Mouse (Mus musculus): ENCODE results near the gene Lamp1. TPM values are rescaled to one million over a fixed set of nuclear protein-coding genes. Genes with fewer than 3 reads are reported as not detected.

Lamp1 gene
- polyA plus RNA-seq, 1 experiment from 2014 or later: 290 TPM

GRCm38 (mm10) chr8:13188857-13189256 is 29.9 kb downstream of the Lamp1 start:
- H3K27me3 ChIP-seq (ENCODE audit: insufficient read depth, poor library complexity, severe bottlenecking): no peaks in the 10 kb centered on the region
- H3K27ac ChIP-seq: no peak overlapping the region
- no peaks in the 10 kb centered on the region for H3K9me3 ChIP-seq
- H3K4me1 ChIP-seq: no peaks in the 10 kb centered on the region
- DNase-seq (ENCODE audit: low spot score): no peak
- WGBS: 79% methylated on average over 1 of the region's 1 CpGs
- H3K4me3 ChIP-seq: no peak overlapping the region
- peaks cover 63% of the 10 kb centered on the region for H3K36me3 ChIP-seq

- peaks cover 53% of the 10 kb centered on the region for H3K36me3 ChIP-seq
- 90% methylated on average over 8 of the region's 8 CpGs for WGBS
- H3K4me3 ChIP-seq: no peak overlapping the region
- no peak for DNase-seq (ENCODE audit: low spot score)
- no peaks in the 10 kb centered on the region for H3K4me1 ChIP-seq
- no peak overlapping the region for H3K27ac ChIP-seq
- no peaks in the 10 kb centered on the region for H3K9me3 ChIP-seq
- no peaks in the 10 kb centered on the region for H3K27me3 ChIP-seq (ENCODE audit: insufficient read depth, poor library complexity, severe bottlenecking)
These were observed 31.3 kb downstream of the Lamp1 start for GRCm38 (mm10) chr8:13190235-13190634.

- Histone ChIP-seq H3K36me3 (peaks cover 20% of the 10 kb centered on the region; the same call in 1 of the 2 replicates), H3K4me1 (peaks cover 23% of the 10 kb centered on the region), H3K27ac (no peak overlapping the region; the same call in 1 of the 2 replicates), H3K27me3 (ENCODE audit: insufficient read depth, poor library complexity, severe bottlenecking) (peaks cover 18% of the 10 kb centered on the region), H3K9me3 (no peaks in the 10 kb centered on the region), H3K4me3 (no peak overlapping the region)
- DNase-seq (ENCODE audit: low spot score): no peak
- 52% methylated on average over 10 of the region's 10 CpGs for WGBS
These were observed 35.9 kb downstream of the Lamp1 start for GRCm38 (mm10) chr8:13194818-13195217.

GRCm38 (mm10) chr8:13197493-13197892 is 38.5 kb downstream of the Lamp1 start:
- H3K4me1 ChIP-seq: peaks cover 40% of the 10 kb centered on the region

GRCm38 (mm10) chr8:13199385-13200061 is 40.6 kb downstream of the Lamp1 start:
- Histone ChIP-seq H3K4me1 (peaks cover 53% of the 10 kb centered on the region), H3K36me3 (peaks cover 17% of the 10 kb centered on the region; the same call in 1 of the 2 replicates), H3K9me3 (no peaks in the 10 kb centered on the region), H3K27ac (peak overlapping the region; percentile 89; the same call in 1 of the 2 replicates), H3K4me3 (peak overlapping the region; percentile 96), H3K27me3 (ENCODE audit: insufficient read depth, poor library complexity, severe bottlenecking) (peaks cover 48% of the 10 kb centered on the region)
- WGBS: 27% methylated on average over 14 of the region's 14 CpGs
- DNase-seq (ENCODE audit: low spot score): no peak

More at GRCm38 (mm10) chr8:13197493-13197892, 38.5 kb downstream of the Lamp1 start:
- no peak for DNase-seq (ENCODE audit: low spot score)
- Histone ChIP-seq H3K36me3 (peaks cover 13% of the 10 kb centered on the region; the same call in 1 of the 2 replicates), H3K4me3 (no peak overlapping the region), H3K27ac (no peak overlapping the region), H3K27me3 (ENCODE audit: insufficient read depth, poor library complexity, severe bottlenecking) (peaks cover 40% of the 10 kb centered on the region), H3K9me3 (no peaks in the 10 kb centered on the region)
- WGBS: 91% methylated on average over 5 of the region's 5 CpGs

- peak within 1 kb of the TSS; percentile 89 for H3K27ac ChIP-seq
- peak; percentile 88 for DNase-seq (ENCODE audit: low spot score)
- peaks cover 15% of the 10 kb centered on the region; the same call in 1 of the 2 replicates for H3K36me3 ChIP-seq
- no peaks in the 10 kb centered on the region for H3K9me3 ChIP-seq
- peaks cover 62% of the 10 kb centered on the region for H3K4me1 ChIP-seq
- under 1% methylated on average over 52 of the region's 58 CpGs for WGBS
- H3K27me3 ChIP-seq (ENCODE audit: insufficient read depth, poor library complexity, severe bottlenecking): peaks cover 48% of the 10 kb centered on the region
- peak within 1 kb of the TSS; percentile 96 for H3K4me3 ChIP-seq
These were observed 41.5 kb downstream of the Lamp1 start, which contains the start of gene Grtp1 for GRCm38 (mm10) chr8:13200301-13201012. TSS of gene Grtp1 (minus strand) at chr8:13200620.

GRCm38 (mm10) chr8:13201013-13201334 is 42.0 kb downstream of the Lamp1 start:
- DNase-seq (ENCODE audit: low spot score): no peak
- 3% methylated on average over 18 of the region's 18 CpGs for WGBS
- Histone ChIP-seq H3K4me3 (peak overlapping the region; percentile 96), H3K27me3 (ENCODE audit: insufficient read depth, poor library complexity, severe bottlenecking) (peaks cover 44% of the 10 kb centered on the region), H3K9me3 (no peaks in the 10 kb centered on the region), H3K36me3 (peaks cover 12% of the 10 kb centered on the region; the same call in 1 of the 2 replicates), H3K27ac (peak overlapping the region; percentile 89), H3K4me1 (peaks cover 64% of the 10 kb centered on the region)

GRCm38 (mm10) chr8:13202041-13202440 is 43.1 kb downstream of the Lamp1 start:
- WGBS: 41% methylated on average over 3 of the region's 3 CpGs
- H3K27ac ChIP-seq: peak overlapping the region; percentile 74
- H3K9me3 ChIP-seq: no peaks in the 10 kb centered on the region
- no peak for DNase-seq (ENCODE audit: low spot score)
- peaks cover 41% of the 10 kb centered on the region for H3K27me3 ChIP-seq (ENCODE audit: insufficient read depth, poor library complexity, severe bottlenecking)
- H3K36me3 ChIP-seq: peaks cover 10% of the 10 kb centered on the region; the same call in 1 of the 2 replicates
- peak overlapping the region; percentile 96 for H3K4me3 ChIP-seq
- peaks cover 65% of the 10 kb centered on the region for H3K4me1 ChIP-seq

GRCm38 (mm10) chr8:13202806-13203205 is 43.8 kb downstream of the Lamp1 start:
- WGBS: 57% methylated on average over 3 of the region's 3 CpGs
- peaks cover 10% of the 10 kb centered on the region; the same call in 1 of the 2 replicates for H3K36me3 ChIP-seq
- peaks cover 65% of the 10 kb centered on the region for H3K4me1 ChIP-seq
- H3K4me3 ChIP-seq: peak overlapping the region; percentile 96
- H3K9me3 ChIP-seq: no peaks in the 10 kb centered on the region
- DNase-seq (ENCODE audit: low spot score): peak; percentile 84
- H3K27ac ChIP-seq: peak overlapping the region; percentile 74
- peaks cover 41% of the 10 kb centered on the region for H3K27me3 ChIP-seq (ENCODE audit: insufficient read depth, poor library complexity, severe bottlenecking)

- no peak overlapping the region for H3K4me3 ChIP-seq
- H3K36me3 ChIP-seq: peaks cover 9% of the 10 kb centered on the region; the same call in 1 of the 2 replicates
- H3K4me1 ChIP-seq: peaks cover 65% of the 10 kb centered on the region
- WGBS: 61% methylated on average over 1 of the region's 1 CpGs
- DNase-seq (ENCODE audit: low spot score): no peak
- H3K27ac ChIP-seq: peak overlapping the region; percentile 74; the same call in 1 of the 2 replicates
- peaks cover 37% of the 10 kb centered on the region for H3K27me3 ChIP-seq (ENCODE audit: insufficient read depth, poor library complexity, severe bottlenecking)
- H3K9me3 ChIP-seq: no peaks in the 10 kb centered on the region
These were observed 44.5 kb downstream of the Lamp1 start for GRCm38 (mm10) chr8:13203472-13203871.

GRCm38 (mm10) chr8:13204371-13205140 is 45.6 kb downstream of the Lamp1 start:
- no peaks in the 10 kb centered on the region for H3K9me3 ChIP-seq
- 68% methylated on average over 12 of the region's 12 CpGs for WGBS
- no peak overlapping the region for H3K4me3 ChIP-seq
- no peak for DNase-seq (ENCODE audit: low spot score)
- peaks cover 7% of the 10 kb centered on the region; the same call in 1 of the 2 replicates for H3K36me3 ChIP-seq
- H3K27ac ChIP-seq: peak overlapping the region; percentile 56
- H3K4me1 ChIP-seq: peaks cover 71% of the 10 kb centered on the region
- H3K27me3 ChIP-seq (ENCODE audit: insufficient read depth, poor library complexity, severe bottlenecking): peaks cover 33% of the 10 kb centered on the region

- H3K4me1 ChIP-seq: peaks cover 66% of the 10 kb centered on the region
- peak overlapping the region; percentile 44; the same call in 1 of the 2 replicates for H3K27ac ChIP-seq
- H3K9me3 ChIP-seq: no peaks in the 10 kb centered on the region
- DNase-seq (ENCODE audit: low spot score): no peak
- peaks cover 7% of the 10 kb centered on the region; the same call in 1 of the 2 replicates for H3K36me3 ChIP-seq
- H3K4me3 ChIP-seq: no peak overlapping the region
- H3K27me3 ChIP-seq (ENCODE audit: insufficient read depth, poor library complexity, severe bottlenecking): peaks cover 27% of the 10 kb centered on the region
- 82% methylated on average over 5 of the region's 5 CpGs for WGBS
These were observed 46.4 kb downstream of the Lamp1 start for GRCm38 (mm10) chr8:13205311-13205710.

Data from heart, embryonic 10.5 days (tissue).